Mouse (Mus musculus): ENCODE measurements around the gene Styk1.

- TF ChIP-seq CTCF (IDR thresholded peaks at IDR 0.05; ENCODE audit: low read depth, low read length) (no peak), GATA1 (IDR thresholded peaks at IDR 0.05; ENCODE audit: borderline replicate concordance, low read length) (no peak), TAL1 (conservative IDR thresholded peaks at IDR 0.05; ENCODE audit: low read depth, low read length) (no peak), GATA2 (IDR thresholded peaks at IDR 0.05; ENCODE audit: borderline replicate concordance, low read depth, low read length) (no peak), POLR2AphosphoS5 (IDR thresholded peaks at IDR 0.05; ENCODE audit: insufficient replicate concordance, low read depth, low read length) (no peak)
Measured at GRCm38 (mm10) chr6:131262778-131263177, 90.6 kb downstream of the Styk1 start.

Data from G1E (cell line).